Mouse (Mus musculus) right cerebral cortex, postnatal 25 days (tissue): ENCODE measurements around the gene Ascl4.

ENCODE experiments used
- DNase-seq: peaks from one replicate; pipeline ENCODE4 v3.0.0; 2022

Ascl4 gene

DNA sequence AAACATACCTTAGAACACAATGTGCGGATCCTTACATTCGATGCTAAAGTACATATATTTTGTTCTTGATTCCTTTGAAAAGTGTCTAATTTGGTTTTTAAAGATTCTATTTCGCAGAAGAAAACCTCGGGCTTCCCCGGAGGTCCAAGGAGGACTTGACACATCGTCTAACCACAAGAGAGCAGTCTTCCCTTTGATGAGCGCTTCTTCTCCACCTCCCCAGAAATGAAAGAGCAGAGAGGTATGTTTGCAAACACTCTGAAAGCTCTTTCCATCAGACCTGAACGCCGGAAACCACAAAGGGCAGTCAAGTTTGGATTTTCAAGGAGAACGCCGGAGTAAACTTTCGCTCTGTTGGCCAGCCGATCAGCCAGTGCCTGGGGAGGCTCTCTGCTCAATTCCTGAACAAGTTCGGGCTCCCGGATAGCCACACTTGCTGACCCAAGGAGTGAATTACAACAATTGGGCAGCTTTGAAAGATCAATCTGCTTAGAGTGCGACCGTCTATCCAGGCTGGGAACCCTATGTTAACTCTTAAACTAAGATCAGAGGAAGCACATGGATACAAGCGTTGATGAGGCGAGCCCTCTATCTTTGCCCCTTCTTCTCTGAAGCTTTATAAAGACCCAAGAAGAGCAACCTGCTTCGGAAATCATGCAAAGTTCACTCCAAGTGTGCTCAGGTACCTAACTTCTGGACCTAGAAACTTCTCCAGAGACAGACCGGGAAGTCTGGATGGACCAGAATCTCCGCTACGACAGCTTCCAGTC lies at the start of gene Ascl4:
Ascl4 (plus strand) TSS at position 6 of the 770 bp plus-strand sequence.
- DNase-seq = peak; percentile 18

GRCm38 (mm10) chr10:85879886-85880486 lies 47.5 kb upstream of the Ascl4 start:
- DNase-seq = no peak

DNA sequence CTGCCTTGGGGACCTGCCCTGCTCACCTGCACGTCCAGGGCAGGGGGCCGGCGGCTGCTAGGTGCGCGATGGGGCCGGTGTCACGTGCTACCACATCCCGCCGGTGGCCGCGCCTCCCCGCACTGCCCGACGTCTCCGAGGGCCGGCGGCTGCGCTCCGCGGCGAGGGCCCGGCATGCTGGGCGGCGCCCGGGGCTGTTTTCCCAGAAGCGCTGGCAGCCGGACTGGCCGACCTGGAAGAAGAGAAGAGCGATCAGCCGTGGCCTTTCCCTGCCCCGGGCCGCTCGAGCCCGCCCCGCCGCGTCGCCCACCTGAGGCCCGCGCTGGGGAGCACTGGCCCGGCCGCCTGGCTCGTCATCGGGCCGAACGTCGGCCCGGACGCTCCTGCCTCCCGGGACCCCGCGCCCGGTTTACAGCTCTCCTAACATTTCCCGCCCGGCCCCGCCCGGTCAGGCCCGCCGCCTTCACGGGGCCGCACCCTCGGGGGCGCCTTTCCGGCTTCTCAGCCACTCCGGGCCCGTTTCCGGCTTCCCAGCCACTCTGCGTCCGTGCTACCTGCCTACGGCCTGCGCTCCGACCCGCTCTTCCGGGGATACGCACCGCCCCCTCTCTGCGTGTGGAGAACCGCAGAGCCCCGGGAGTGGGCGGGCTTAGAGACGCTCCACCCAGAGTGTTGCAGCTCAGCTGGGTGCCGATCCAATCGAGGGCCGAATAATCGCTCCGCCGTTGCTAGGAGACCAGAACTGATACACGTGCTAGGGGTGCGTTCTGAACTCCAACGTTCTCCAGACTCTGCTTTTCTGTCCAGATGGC lies 10.8 kb upstream of the Ascl4 start, which contains the start of gene Prdm4:
Prdm4 (minus strand) TSS at position 645 of the 812 bp plus-strand sequence.
- DNase-seq = peak; percentile 97

- DNase-seq = peak; percentile 88
Observed at GRCm38 (mm10) chr10:85928499-85929207, 1.2 kb downstream of the Ascl4 start.

- no peak for DNase-seq
Observed at GRCm38 (mm10) chr10:85929208-85929591, 1.7 kb downstream of the Ascl4 start.

DNA sequence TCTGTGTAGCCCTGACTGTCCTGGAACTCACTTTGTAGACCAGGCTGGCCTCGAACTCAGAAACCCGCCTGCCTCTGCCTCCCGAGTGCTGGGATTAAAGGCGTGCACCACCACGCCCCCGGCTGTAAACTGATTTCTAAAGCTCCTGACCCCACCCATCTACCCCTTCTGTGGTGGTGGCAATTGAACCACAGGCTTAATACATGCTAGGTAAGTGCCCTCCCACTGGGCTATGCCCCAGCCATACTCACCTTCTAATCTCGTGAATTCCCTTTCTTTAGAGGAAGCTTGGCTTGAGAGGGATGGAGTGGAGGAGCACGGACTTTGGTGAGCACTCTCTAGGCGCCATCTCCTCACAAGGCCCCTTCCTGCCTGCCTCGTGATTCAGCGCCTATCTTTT lies 2.5 kb downstream of the Ascl4 start:
- DNase-seq = no peak

- DNase-seq = no peak
Observed at GRCm38 (mm10) chr10:85936280-85936965, 8.9 kb downstream of the Ascl4 start.

- DNase-seq = no peak
Observed at GRCm38 (mm10) chr10:85948483-85949196, 21.2 kb downstream of the Ascl4 start.

DNA sequence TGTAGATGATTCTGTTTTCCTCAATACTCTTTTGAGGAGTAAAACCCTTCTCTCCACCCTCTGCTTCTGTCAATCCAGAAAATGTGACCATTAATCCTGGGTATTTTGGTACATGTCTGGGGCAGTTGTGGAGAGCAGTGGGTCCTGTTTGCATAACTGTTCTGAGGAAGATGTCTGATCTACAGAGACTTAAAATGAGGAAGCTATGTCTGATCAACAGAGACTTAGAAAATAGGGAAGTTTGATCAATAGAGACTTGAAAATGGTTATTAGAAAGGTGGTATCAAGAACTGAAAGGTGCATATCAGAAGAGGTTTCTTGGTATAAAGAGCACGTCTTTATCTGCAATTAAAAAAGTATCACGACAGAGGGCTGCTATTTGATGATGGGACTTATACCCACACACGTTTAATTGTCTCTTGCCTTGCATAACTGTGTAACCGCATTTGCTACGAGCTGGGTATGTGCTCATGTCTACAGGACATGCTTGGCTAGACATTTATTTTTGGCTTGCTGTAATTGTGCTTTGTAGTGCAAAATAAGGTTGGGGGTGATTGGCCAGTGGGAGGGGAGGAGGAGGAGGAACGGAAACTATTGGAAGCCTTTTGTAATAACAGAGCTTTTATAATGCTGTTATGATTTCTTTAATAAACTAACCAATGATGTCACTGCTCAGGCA lies 24.4 kb downstream of the Ascl4 start:
- DNase-seq = no peak

DNA sequence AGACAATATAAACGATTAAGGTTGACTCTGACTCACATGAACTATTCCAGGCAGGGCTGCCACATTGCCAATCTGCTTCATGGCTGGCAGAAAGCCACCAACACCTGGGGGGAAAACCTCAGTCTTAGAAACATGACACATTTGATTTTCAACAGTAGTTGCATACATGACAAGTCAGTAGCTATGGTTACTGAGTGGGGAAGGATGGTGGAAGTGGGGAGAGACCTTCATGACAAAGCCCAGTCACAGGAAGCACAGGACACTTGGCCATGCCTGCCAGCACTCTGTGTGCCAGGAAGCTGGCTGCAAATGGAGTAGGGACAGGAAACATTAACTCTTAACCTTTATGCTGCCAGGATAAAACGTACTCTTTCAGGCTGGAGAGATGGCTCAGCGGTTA lies 25.9 kb downstream of the Ascl4 start:
- no peak for DNase-seq

DNA sequence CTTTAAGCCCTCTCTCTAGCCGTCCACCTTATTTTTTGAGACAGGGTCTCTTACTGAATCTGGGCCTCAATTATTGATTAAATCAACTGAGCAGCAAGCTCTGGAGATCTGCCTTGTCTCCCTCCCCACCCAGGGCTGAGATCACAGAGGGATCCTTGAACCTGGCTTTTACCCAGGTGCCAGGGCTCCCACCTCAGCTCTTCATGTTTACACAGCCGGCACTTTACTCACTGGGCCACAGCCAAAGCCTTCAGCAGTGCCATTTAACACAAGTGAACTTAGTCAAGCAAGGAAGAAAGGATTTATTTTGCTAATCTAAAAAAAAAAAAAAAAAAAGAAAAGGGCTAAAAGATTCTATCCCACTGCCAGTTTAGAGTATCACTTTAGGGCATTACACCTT lies 26.9 kb downstream of the Ascl4 start:
- no peak for DNase-seq

DNA sequence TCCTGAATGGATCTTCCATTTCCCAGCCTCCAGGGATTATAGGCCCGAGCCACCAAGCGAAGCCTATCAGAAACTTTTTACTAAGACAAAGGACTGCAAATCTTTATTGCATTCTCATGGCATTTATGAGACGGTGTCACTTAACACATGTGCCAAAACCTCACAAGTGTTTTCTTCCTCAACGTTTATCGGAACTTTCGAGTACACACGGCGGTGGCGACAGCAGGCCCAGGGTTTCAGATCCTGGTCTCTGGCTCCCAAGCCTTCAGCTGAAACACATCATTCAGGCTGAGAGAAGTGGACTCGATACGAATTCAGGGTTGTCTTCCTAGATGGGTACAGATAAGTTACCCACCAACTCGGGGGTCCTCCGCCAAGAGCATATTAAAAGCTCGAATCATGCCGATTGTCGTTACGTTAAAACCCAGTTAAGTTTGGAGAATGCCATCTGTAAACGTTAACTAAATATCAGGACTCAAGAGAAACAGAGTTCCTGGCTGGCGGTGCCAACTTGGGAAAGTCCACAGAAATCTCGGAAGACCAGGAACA lies 29.5 kb downstream of the Ascl4 start:
- DNase-seq = no peak

DNA sequence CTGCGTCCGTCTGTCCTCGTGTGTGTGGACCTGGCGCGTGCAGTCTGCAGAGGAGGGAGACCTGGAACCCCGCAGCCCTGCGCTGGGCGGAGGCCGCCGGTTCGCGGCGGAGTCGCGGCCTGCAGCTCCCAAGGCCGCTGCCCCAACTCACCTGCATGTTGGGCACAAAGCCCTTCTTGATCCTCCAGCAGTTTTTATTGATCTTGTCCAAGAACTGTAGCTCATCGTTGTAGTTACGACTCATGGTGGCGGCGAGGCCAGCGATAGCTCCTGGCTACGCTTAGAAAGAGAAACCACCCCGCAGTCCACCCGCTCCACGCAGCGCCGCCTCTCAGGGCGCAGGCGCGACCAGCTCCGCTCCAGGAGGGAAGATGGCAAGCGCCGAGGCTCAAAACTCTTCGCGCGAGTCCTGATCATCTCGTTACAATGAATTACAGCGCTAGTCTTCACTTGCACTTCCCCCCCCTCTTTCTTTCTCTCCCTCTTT lies 30.0 kb downstream of the Ascl4 start, which contains the start of gene Rtcb:
Rtcb (minus strand) TSS at position 360 of the 487 bp plus-strand sequence.
- DNase-seq = peak; percentile 98

DNA sequence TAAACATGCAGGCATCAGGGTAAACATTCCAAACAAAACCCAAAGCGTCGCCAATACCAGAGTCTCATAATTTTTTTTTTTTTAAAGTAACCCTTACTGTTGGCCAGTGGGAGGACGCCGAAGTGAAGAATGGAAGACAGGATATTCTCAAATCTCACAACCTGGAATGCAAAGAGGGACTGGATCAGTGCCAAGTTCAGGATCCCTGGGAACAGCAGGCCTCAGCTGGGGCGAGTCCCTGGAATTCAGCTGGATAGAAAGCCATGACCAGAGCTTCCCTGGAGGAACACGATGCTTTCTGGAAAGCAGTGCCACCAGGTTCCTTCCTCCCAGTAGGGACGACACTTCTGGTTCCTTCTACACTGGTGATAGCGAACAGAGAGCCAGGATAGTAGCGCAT lies 35.4 kb downstream of the Ascl4 start:
- no peak for DNase-seq

GRCm38 (mm10) chr10:85964316-85964715 lies 36.8 kb downstream of the Ascl4 start:
- no peak for DNase-seq

DNA sequence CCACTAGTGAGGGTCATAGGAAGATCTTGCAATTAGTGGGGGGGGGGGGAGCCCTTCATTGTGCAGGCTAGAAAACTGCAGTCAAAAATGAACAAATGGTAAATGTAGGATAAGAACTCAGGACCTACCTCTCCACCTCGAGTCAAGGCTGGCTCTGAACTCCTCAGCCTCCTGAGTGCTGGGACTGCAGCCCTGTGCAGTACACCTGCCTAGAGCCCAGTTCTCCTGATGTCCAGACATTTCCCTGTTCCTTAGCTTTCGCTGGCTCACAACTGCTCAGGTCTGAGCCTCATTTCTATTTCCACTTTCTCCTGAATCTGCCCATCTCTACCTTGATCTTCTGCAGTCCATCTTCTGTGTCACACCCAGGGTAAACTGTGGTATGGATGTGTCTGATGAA lies 39.0 kb downstream of the Ascl4 start:
- DNase-seq = no peak

GRCm38 (mm10) chr10:85967411-85968156 lies 40.1 kb downstream of the Ascl4 start:
- no peak for DNase-seq

- peak; percentile 76 for DNase-seq
Observed at GRCm38 (mm10) chr10:85968157-85968634, 40.7 kb downstream of the Ascl4 start.

DNA sequence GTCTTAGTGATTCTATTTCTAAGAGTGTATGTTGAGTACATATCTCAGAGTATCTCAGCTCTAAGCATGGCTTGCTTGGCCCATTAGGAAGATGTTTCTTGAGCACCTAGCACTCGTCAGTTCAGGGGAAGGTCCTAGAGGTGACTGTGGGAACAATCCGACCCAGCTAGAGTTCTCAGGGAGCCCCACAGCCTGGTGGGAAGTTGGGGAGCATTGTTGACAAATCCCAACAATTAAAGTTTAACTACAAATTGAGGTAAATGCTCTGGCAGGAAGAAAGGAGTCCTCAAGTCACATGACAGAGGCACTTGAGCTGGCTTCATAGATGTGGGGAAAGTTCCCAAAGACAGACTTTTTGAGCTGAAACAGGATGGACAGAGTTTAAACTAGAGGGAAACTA lies 41.2 kb downstream of the Ascl4 start:
- no peak for DNase-seq
